Mouse (Mus musculus) hindbrain, postnatal 0 days (tissue): ENCODE data around the gene Ran. TPM values are rescaled to one million over a fixed set of nuclear protein-coding genes. Genes with fewer than 3 reads are reported as not detected.

ENCODE experiments used
- ATAC-seq: fragments of 200-750 bp; cut with Nextera tagmentation; 2 replicates; pipeline ENCODE4 v1.8.0; 2017; ENCODE audit warnings: mild to moderate bottlenecking, moderate TSS enrichment, moderate library complexity
- DNase-seq: peaks from one replicate; pipeline ENCODE4 v3.0.0-alpha.2; 2015; ENCODE audit warnings: low spot score
- H3K27ac ChIP-seq: fragments of 300-500 bp; sonication (generic); 2 replicates; pipeline ENCODE4 v1.5.1; 2014; ENCODE audit warnings: mild to moderate bottlenecking
- H3K27me3 ChIP-seq: fragments of 300-500 bp; sonication (generic); 2 replicates; pipeline ENCODE4 v1.6.1; 2014; ENCODE audit warnings: low read length, mixed read lengths; ENCODE audit not compliant: insufficient read depth
- H3K36me3 ChIP-seq: fragments of 300-500 bp; sonication (generic); 2 replicates; pipeline ENCODE4 v1.6.1; 2014; ENCODE audit warnings: low read length, mixed read lengths; ENCODE audit not compliant: insufficient read depth
- H3K4me1 ChIP-seq: fragments of 300-500 bp; sonication (generic); 2 replicates; pipeline ENCODE4 v1.6.1; 2014; ENCODE audit warnings: antibody characterized with exemption, low read length, mixed read lengths; ENCODE audit not compliant: insufficient read depth
- H3K4me2 ChIP-seq: fragments of 300-500 bp; sonication (generic); 2 replicates; pipeline ENCODE4 v1.6.1; 2014; ENCODE audit warnings: low read depth, mild to moderate bottlenecking, low read length, moderate library complexity, mixed read lengths
- H3K4me3 ChIP-seq: fragments of 300-500 bp; sonication (generic); 2 replicates; pipeline ENCODE4 v1.5.1; 2014; ENCODE audit warnings: low read length
- H3K9ac ChIP-seq: fragments of 300-500 bp; sonication (generic); replicated peaks from 2 replicates; pipeline ENCODE4 v1.6.1; 2014; ENCODE audit warnings: mild to moderate bottlenecking, low read length, moderate library complexity, mixed read lengths
- H3K9me3 ChIP-seq: fragments of 300-500 bp; sonication (generic); 2 replicates; pipeline ENCODE4 v1.6.1; 2016; ENCODE audit warnings: low read length, mixed read lengths
- CTCF ChIP-seq: IDR thresholded peaks from 2 replicates; pipeline ENCODE4 v1.5.1; 2016; ENCODE audit warnings: antibody characterized with exemption, control low read depth, low read depth
- WGBS: fragments of 180-500 bp; shearing (Covaris S2); extraction: QIAGEN DNeasy Blood & Tissue Kit; methylation state at CpG from one replicate; pipeline ENCODE4 v1.1.7; 2014; 5-methylcytosine and 5-hydroxymethylcytosine counted together
- polyA plus RNA-seq: library from polyadenylated mRNA; unstranded; fragments of >200 nt; fragmentation: Nextera tagmentation; extraction: Ambion mirVana; gene quantifications from 2 replicates; pipeline ENCODE4 v1.2.1, GENCODE M21; 2015
- total RNA-seq: library from RNA; depleted of rRNA; stranded (reverse); fragments of >200 nt; gene quantifications from 2 replicates; pipeline ENCODE4 v1.2.3, GENCODE M21; 2014

The Ran gene
- total and polyA plus RNA-seq, 2 experiments from 2014 or later: 159 to 304 TPM

- DNase-seq: no peak
- H3K4me1 ChIP-seq: peaks cover 7% of the 10 kb centered on the region; the same call in 1 of the 2 replicates
- 87% methylated on average over 2 of the region's 2 CpGs for WGBS
Measured at GRCm38 (mm10) chr5:129010937-129011336, 8.9 kb upstream of the Ran start.

GRCm38 (mm10) chr5:129015020-129015419, 4.8 kb upstream of the Ran start:
- 81% methylated on average over 3 of the region's 3 CpGs for WGBS

More at GRCm38 (mm10) chr5:129010937-129011336, 8.9 kb upstream of the Ran start:
- Histone ChIP-seq H3K9me3 (no peaks in the 10 kb centered on the region), H3K4me3 (no peak overlapping the region), H3K4me2 (no peak overlapping the region), H3K27ac (no peak overlapping the region), H3K9ac (no peak overlapping the region), H3K27me3 (no peaks in the 10 kb centered on the region), H3K36me3 (no peaks in the 10 kb centered on the region)
- TF ChIP-seq CTCF: no peak
- ATAC-seq: no peak

GRCm38 (mm10) chr5:129015540-129015939, 4.3 kb upstream of the Ran start:
- Histone ChIP-seq H3K27ac (no peak overlapping the region), H3K36me3 (no peaks in the 10 kb centered on the region), H3K4me3 (no peak overlapping the region), H3K9me3 (no peaks in the 10 kb centered on the region), H3K27me3 (no peaks in the 10 kb centered on the region), H3K9ac (no peak overlapping the region), H3K4me2 (no peak overlapping the region), H3K4me1 (no peaks in the 10 kb centered on the region)
- ATAC-seq (no peak), DNase-seq (no peak)
- TF ChIP-seq CTCF: no peak
- 91% methylated on average over 5 of the region's 5 CpGs for WGBS

More at GRCm38 (mm10) chr5:129015020-129015419, 4.8 kb upstream of the Ran start:
- Histone ChIP-seq H3K4me3 (no peak overlapping the region), H3K27ac (no peak overlapping the region), H3K4me1 (no peaks in the 10 kb centered on the region), H3K4me2 (no peak overlapping the region), H3K36me3 (no peaks in the 10 kb centered on the region), H3K27me3 (no peaks in the 10 kb centered on the region), H3K9me3 (no peaks in the 10 kb centered on the region), H3K9ac (no peak overlapping the region)
- ATAC-seq: no peak
- DNase-seq: no peak
- TF ChIP-seq CTCF: no peak

- Histone ChIP-seq H3K4me3 (no peak overlapping the region), H3K27ac (no peak overlapping the region), H3K9me3 (no peaks in the 10 kb centered on the region), H3K4me2 (no peak overlapping the region), H3K4me1 (0 out of 2 replicates have a peak, but pooled peaks cover under 1% of the 10 kb centered on the region), H3K27me3 (no peaks in the 10 kb centered on the region), H3K9ac (no peak overlapping the region), H3K36me3 (no peaks in the 10 kb centered on the region)
- DNase-seq (no peak), ATAC-seq (no peak)
- 87% methylated on average over 3 of the region's 3 CpGs for WGBS
- TF ChIP-seq CTCF: no peak
Measured at GRCm38 (mm10) chr5:129016370-129016769, 3.5 kb upstream of the Ran start.

GRCm38 (mm10) chr5:129018782-129019489, 933 bp upstream of the Ran start:
- H3K4me3 ChIP-seq: peak overlapping the region; percentile 82
- DNase-seq (no peak), ATAC-seq (no peak)
- WGBS: 89% methylated on average over 13 of the region's 13 CpGs
- H3K36me3 ChIP-seq: no peaks in the 10 kb centered on the region; the same call in 1 of the 2 replicates
- H3K4me2 ChIP-seq: peak overlapping the region; percentile 50
- no peaks in the 10 kb centered on the region for H3K9me3 ChIP-seq
- H3K27me3 ChIP-seq: no peaks in the 10 kb centered on the region
- H3K9ac ChIP-seq: peak overlapping the region; percentile 52
- H3K4me1 ChIP-seq: 0 out of 2 replicates have a peak, but pooled peaks cover 4% of the 10 kb centered on the region
- H3K27ac ChIP-seq: peak overlapping the region; percentile 95
- no peak for TF ChIP-seq CTCF

GRCm38 (mm10) chr5:129020300-129020668, 415 bp downstream of the Ran start:
- Histone ChIP-seq H3K4me3 (peak overlapping the region; percentile 82), H3K27me3 (no peaks in the 10 kb centered on the region), H3K4me2 (peak overlapping the region; percentile 60), H3K4me1 (0 out of 2 replicates have a peak, but pooled peaks cover 4% of the 10 kb centered on the region), H3K27ac (peak overlapping the region; percentile 95), H3K9ac (peak overlapping the region; percentile 79), H3K9me3 (no peaks in the 10 kb centered on the region), H3K36me3 (no peaks in the 10 kb centered on the region; the same call in 1 of the 2 replicates)
- WGBS: 4% methylated on average over 49 of the region's 56 CpGs
- TF ChIP-seq CTCF: no peak
- DNase-seq (peak; percentile 88), ATAC-seq (peak; percentile 80)

GRCm38 (mm10) chr5:129020731-129021130, 862 bp downstream of the Ran start:
- Histone ChIP-seq H3K27ac (peak overlapping the region; percentile 95), H3K27me3 (no peaks in the 10 kb centered on the region), H3K36me3 (no peaks in the 10 kb centered on the region; the same call in 1 of the 2 replicates), H3K4me3 (peak overlapping the region; percentile 82), H3K9me3 (no peaks in the 10 kb centered on the region), H3K9ac (peak overlapping the region; percentile 79), H3K4me2 (peak overlapping the region; percentile 60), H3K4me1 (0 out of 2 replicates have a peak, but pooled peaks cover 4% of the 10 kb centered on the region)
- DNase-seq (peak; percentile 41), ATAC-seq (no peak)
- no peak for TF ChIP-seq CTCF
- WGBS: 9% methylated on average over 28 of the region's 28 CpGs
